Mouse (Mus musculus) limb, embryonic 11.5 days (tissue): Measurements from ENCODE around the gene Dcakd. TPM values are rescaled to one million over a fixed set of nuclear protein-coding genes. Genes with fewer than 3 reads are reported as not detected.

Experiments
- ATAC-seq: fragments of 200-750 bp; cut with Nextera tagmentation; 2 replicates; pipeline ENCODE4 v1.8.0; 2017; ENCODE audit warnings: low read depth; ENCODE audit not compliant: insufficient number of reproducible peaks, low FRiP score, low TSS enrichment
- DNase-seq: peaks from one replicate; pipeline ENCODE4 v3.0.0-alpha.2; 2015; ENCODE audit warnings: low spot score
- H3K27ac ChIP-seq: fragments of 300-500 bp; sonication (generic); replicated peaks from 2 replicates; pipeline ENCODE4 v1.5.1; 2014; ENCODE audit warnings: low read depth, mild to moderate bottlenecking, low read length
- H3K27me3 ChIP-seq: fragments of 300-500 bp; sonication (generic); 2 replicates; pipeline ENCODE4 v1.6.1; 2014; ENCODE audit warnings: mild to moderate bottlenecking, low read length, mixed read lengths; ENCODE audit not compliant: control insufficient read depth, insufficient read depth
- H3K36me3 ChIP-seq: fragments of 300-500 bp; sonication (generic); 2 replicates; pipeline ENCODE4 v1.6.1; 2014; ENCODE audit warnings: mild to moderate bottlenecking, low read length, moderate library complexity, mixed read lengths; ENCODE audit not compliant: control insufficient read depth, insufficient read depth
- H3K4me1 ChIP-seq: fragments of 300-500 bp; sonication (generic); 2 replicates; pipeline ENCODE4 v1.6.1; 2014; ENCODE audit warnings: low read length, mixed read lengths; ENCODE audit not compliant: control insufficient read depth, insufficient read depth
- H3K4me2 ChIP-seq: fragments of 300-500 bp; sonication (generic); 2 replicates; pipeline ENCODE4 v1.6.1; 2014; ENCODE audit warnings: low read depth, mild to moderate bottlenecking, moderate library complexity; ENCODE audit not compliant: severe bottlenecking
- H3K4me3 ChIP-seq: fragments of 300-500 bp; sonication (generic); 2 replicates; pipeline ENCODE4 v1.5.1; 2014; ENCODE audit warnings: low read depth, low read length
- H3K9ac ChIP-seq: fragments of 300-500 bp; sonication (generic); 2 replicates; pipeline ENCODE4 v1.6.1; 2014; ENCODE audit warnings: mild to moderate bottlenecking, low read length
- H3K9me3 ChIP-seq: fragments of 300-500 bp; sonication (generic); 2 replicates; pipeline ENCODE4 v1.6.1; 2016; ENCODE audit warnings: low read length; ENCODE audit not compliant: control insufficient read depth
- WGBS: fragments of 180-500 bp; shearing (Covaris S2); extraction: QIAGEN DNeasy Blood & Tissue Kit; methylation state at CpG from one replicate; pipeline ENCODE4 v1.1.7; 2014; 5-methylcytosine and 5-hydroxymethylcytosine counted together
- polyA plus RNA-seq: library from polyadenylated mRNA; unstranded; fragments of >200 nt; fragmentation: Nextera tagmentation; extraction: Ambion mirVana; gene quantifications from 2 replicates; pipeline ENCODE4 v1.2.1, GENCODE M21; 2014

Gene Dcakd
- polyA plus RNA-seq, 1 experiment from 2014 or later: 349 TPM

DNA sequence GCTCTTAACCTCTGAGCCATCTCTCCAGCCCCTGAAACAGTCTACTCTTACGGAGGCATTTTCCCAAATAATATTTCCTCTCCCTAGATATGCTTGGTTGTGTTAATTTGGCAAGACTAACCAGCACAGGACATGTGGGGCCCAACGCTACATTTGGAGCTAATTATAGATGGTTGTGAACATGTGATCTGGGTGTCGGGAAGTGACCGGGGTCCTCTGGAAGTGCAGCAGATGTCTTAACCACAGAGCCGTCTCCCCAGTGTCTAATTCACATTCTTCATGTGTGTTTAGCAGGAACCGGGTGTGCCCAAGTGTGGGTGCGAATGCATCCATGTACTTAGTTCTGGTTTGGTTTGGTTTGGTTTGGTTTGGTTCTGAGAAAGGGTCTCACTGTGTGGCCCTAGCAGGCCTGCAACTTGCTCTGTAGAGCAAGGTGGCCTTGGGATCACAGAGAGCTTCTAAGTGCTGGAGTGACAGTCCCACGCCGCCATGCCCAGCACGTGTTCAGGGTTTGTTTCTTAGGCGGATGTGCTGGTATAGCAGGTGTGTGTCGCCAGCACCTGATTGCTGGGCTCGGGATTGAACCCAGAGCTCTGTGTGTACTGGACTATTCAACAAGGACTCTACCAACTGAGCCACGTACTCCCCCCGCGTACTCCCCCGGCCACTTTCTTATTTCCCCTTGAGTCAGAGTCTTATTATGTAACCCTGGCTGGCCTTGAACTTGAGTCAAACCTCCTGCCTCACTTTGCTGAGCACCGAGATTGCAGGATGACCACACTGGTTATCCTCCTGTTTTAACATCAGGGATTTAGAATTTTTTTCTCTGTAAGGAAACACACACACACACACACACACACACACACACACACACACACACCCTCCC lies 25.3 kb upstream of the Dcakd start:
- Histone ChIP-seq H3K9ac (no peak overlapping the region), H3K9me3 (no peaks in the 10 kb centered on the region), H3K4me3 (no peak overlapping the region), H3K4me2 (no peak overlapping the region), H3K36me3 (peaks cover 35% of the 10 kb centered on the region), H3K27ac (no peak overlapping the region), H3K27me3 (no peaks in the 10 kb centered on the region), H3K4me1 (no peaks in the 10 kb centered on the region)
- DNase-seq (no peak), ATAC-seq (no peak)
- WGBS: 92% methylated on average over 18 of the region's 18 CpGs

DNA sequence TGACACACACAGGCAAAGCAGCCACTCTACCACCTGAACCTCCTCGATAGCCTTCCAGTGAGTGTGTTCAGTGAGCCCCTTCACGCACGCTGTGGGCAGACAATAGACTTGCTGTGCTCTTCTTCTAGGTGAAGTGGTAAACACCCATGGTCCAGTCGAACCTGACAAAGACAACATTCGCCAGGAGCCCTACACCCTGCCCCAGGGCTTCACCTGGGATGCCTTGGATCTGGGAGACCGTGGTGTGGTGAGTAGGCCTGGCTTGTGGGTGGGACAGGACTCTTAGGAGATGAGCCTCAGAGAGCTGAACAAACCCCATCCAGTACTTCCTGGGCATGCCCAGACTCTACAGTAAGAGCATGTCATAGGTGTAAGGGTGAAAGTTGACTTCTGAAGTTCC lies 23.9 kb upstream of the Dcakd start:
- Histone ChIP-seq H3K4me1 (no peaks in the 10 kb centered on the region), H3K27me3 (no peaks in the 10 kb centered on the region), H3K4me3 (no peak overlapping the region), H3K9me3 (no peaks in the 10 kb centered on the region), H3K9ac (no peak overlapping the region), H3K4me2 (no peak overlapping the region), H3K36me3 (peaks cover 29% of the 10 kb centered on the region), H3K27ac (no peak overlapping the region)
- DNase-seq: no peak
- WGBS: 93% methylated on average over 6 of the region's 6 CpGs
- no peak for ATAC-seq

DNA sequence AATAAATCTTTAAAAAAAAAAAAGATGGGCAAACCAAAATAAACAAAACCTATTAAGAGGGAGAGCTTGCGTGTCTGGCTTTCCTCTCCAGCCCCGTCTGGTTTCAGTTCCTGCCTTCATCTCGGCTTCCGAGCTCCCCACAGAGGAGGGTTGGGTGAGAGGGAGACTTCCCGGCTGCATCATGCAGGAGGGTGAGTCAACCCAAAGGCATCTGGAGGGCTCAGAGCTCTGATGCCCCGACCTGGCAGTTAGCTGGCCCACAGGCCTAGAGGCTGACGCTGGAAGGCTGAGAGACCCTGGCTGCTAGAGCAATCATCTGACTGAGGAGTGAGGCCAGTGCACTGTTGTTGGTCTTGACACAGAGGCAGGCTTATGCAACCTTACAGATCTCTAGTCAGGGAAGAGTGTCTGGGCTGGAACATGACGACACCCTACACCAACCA lies 23.1 kb upstream of the Dcakd start:
- no peak for DNase-seq
- Histone ChIP-seq H3K27me3 (no peaks in the 10 kb centered on the region), H3K36me3 (peaks cover 27% of the 10 kb centered on the region), H3K27ac (no peak overlapping the region), H3K9ac (no peak overlapping the region), H3K4me2 (no peak overlapping the region), H3K4me1 (no peaks in the 10 kb centered on the region), H3K9me3 (no peaks in the 10 kb centered on the region), H3K4me3 (no peak overlapping the region)
- no peak for ATAC-seq
- WGBS: 82% methylated on average over 8 of the region's 8 CpGs

DNA sequence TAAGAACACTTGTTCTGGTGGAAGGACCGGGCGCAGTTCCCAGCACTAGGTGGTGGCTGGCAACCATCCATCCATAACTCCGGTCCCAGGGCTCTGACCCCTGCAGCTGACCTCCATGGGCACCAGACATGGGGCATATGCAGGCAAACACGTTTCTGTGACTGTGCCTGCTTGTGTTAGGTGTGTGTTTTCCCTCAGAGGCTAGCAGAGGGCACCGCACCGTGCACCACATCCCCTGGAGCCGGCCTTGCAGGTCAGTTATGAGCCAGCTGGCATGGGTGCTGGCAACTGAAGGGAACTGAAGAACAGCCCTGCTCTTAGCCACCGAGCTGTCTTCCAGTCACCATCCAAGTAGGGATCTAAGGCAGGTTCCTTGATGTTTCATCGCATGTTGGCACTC lies 22.0 kb upstream of the Dcakd start:
- H3K4me3 ChIP-seq: no peak overlapping the region
- no peaks in the 10 kb centered on the region for H3K4me1 ChIP-seq
- DNase-seq: no peak
- 94% methylated on average over 9 of the region's 9 CpGs for WGBS
- H3K4me2 ChIP-seq: no peak overlapping the region
- no peaks in the 10 kb centered on the region for H3K9me3 ChIP-seq
- H3K36me3 ChIP-seq: peaks cover 31% of the 10 kb centered on the region
- no peak overlapping the region for H3K9ac ChIP-seq
- ATAC-seq: no peak
- no peaks in the 10 kb centered on the region for H3K27me3 ChIP-seq
- H3K27ac ChIP-seq: no peak overlapping the region

DNA sequence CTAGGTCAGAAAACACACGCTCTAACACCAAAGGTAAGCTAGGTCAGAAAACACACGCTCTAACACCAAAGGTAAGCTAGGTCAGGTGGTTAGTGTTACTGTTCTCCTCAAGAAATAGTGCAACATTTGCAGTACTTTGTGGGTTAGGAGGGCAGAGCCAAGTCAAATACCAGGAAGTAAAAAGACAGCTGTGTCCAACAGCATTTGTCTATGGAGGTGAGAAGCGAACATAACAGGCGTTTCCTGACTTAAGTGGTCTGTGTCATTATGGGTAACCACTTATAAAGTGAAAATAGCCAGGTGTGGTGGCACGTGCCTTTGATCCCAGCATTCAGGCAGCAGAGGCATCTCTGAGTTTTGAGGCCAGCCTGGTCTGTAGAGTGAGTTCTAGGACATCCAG lies 21.5 kb upstream of the Dcakd start:
- Histone ChIP-seq H3K27ac (no peak overlapping the region), H3K4me3 (no peak overlapping the region), H3K9ac (no peak overlapping the region), H3K9me3 (no peaks in the 10 kb centered on the region), H3K4me2 (no peak overlapping the region), H3K4me1 (no peaks in the 10 kb centered on the region), H3K27me3 (no peaks in the 10 kb centered on the region), H3K36me3 (peaks cover 31% of the 10 kb centered on the region)
- DNase-seq (no peak), ATAC-seq (no peak)
- WGBS: 92% methylated on average over 5 of the region's 5 CpGs

DNA sequence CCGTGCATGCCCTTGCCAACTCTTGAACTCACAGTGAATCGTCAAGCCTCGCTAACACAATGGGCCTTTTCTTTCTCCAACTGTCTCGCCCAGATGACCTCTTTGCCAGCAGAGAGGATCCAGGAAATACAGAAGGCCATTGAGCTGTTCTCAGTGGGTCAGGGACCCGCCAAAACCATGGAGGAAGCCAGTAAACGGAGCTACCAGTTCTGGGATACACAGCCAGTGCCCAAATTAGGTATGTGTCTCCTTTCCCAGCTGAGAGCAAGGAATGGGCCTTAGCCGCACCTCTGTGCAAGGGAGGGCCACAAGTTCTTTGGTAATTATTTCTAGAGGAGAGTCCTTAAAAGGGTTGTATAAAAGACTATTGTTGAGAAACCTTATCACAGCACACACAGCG lies 18.2 kb upstream of the Dcakd start:
- Histone ChIP-seq H3K9me3 (no peaks in the 10 kb centered on the region), H3K4me2 (no peak overlapping the region)
- WGBS: 95% methylated on average over 8 of the region's 8 CpGs

DNA sequence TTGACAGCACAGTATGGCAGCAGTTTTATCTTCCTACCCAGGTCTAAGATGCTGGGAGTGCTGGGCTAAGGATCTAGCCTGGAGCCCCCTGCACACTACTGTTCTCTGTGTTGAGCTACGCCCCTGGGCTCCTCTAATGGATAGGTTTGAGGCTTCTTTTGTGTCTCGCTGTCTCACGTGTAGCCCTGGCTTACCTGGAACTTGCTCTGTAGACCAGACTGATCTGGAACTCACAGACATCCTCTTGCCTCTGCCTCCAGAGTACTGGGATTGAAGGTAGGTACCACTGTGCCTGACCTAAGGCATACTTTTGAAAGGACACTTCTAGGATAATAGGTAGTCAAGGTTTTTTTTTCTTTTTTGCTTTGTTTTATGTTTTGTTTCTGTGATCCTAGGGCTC lies 15.8 kb upstream of the Dcakd start:
- WGBS: 93% methylated on average over 3 of the region's 3 CpGs
- Histone ChIP-seq H3K36me3 (peaks cover 19% of the 10 kb centered on the region; the same call in 1 of the 2 replicates), H3K4me3 (no peak overlapping the region)

More for the DNA sequence above, 18.2 kb upstream of the Dcakd start:
- Histone ChIP-seq H3K9ac (no peak overlapping the region), H3K27me3 (no peaks in the 10 kb centered on the region), H3K27ac (no peak overlapping the region), H3K4me3 (no peak overlapping the region), H3K36me3 (peaks cover 28% of the 10 kb centered on the region; the same call in 1 of the 2 replicates), H3K4me1 (no peaks in the 10 kb centered on the region)
- DNase-seq: no peak
- ATAC-seq: no peak

DNA sequence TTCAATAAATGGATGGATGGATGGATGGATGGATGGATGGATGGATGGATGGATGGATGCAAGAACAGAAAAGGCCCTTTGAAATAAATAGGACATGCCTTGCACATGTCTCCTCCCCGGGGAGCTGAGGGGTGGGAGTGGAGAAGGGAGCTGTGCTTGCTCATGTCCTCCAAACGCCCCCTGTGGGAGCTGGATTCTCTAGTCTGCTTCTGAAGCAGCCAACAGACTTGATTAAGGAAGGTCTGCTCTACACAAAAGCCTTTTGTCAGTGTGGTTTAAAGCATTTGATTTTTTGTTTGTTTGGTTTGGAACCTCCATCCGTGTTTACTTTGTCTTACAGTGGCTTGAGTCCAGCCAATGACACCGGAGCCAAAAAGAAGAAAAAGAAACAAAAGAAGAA lies 14.7 kb upstream of the Dcakd start:
- Histone ChIP-seq H3K4me1 (no peaks in the 10 kb centered on the region), H3K9ac (no peak overlapping the region), H3K27me3 (no peaks in the 10 kb centered on the region), H3K4me3 (no peak overlapping the region), H3K4me2 (no peak overlapping the region), H3K27ac (no peak overlapping the region), H3K36me3 (peaks cover 22% of the 10 kb centered on the region; the same call in 1 of the 2 replicates), H3K9me3 (no peaks in the 10 kb centered on the region)
- ATAC-seq (no peak), DNase-seq (no peak)
- WGBS: 86% methylated on average over 4 of the region's 4 CpGs

More for the DNA sequence above, 15.8 kb upstream of the Dcakd start:
- Histone ChIP-seq H3K4me2 (no peak overlapping the region), H3K9me3 (no peaks in the 10 kb centered on the region), H3K4me1 (no peaks in the 10 kb centered on the region), H3K9ac (no peak overlapping the region), H3K27me3 (no peaks in the 10 kb centered on the region), H3K27ac (no peak overlapping the region)
- no peak for ATAC-seq
- DNase-seq: no peak
